Mouse (Mus musculus) liver, embryonic 12.5 days (tissue): ENCODE results near the gene Gm38655. TPM values are rescaled to one million over a fixed set of nuclear protein-coding genes. Genes with fewer than 3 reads are reported as not detected.
A peak's percentile ranks its signal among the peaks of the same experiment; 100 is the strongest.
"Not testable (repeated sequence)": the region's sequence is repeated elsewhere in the genome, so short reads cannot be mapped to it uniquely, and the experiment has no call there.

Source experiments
- ATAC-seq: fragments of 200-750 bp; cut with Nextera tagmentation; 2 replicates; pipeline ENCODE4 v1.8.0; 2017; ENCODE audit warnings: moderate number of reproducible peaks, mild to moderate bottlenecking, moderate library complexity
- H3K27ac ChIP-seq: fragments of 300-500 bp; sonication (generic); 2 replicates; pipeline ENCODE4 v1.5.1; 2016; ENCODE audit warnings: mild to moderate bottlenecking
- H3K27me3 ChIP-seq: fragments of 300-500 bp; sonication (generic); replicated peaks from 2 replicates; pipeline ENCODE4 v1.6.1; 2016; ENCODE audit warnings: mild to moderate bottlenecking, moderate library complexity
- H3K36me3 ChIP-seq: fragments of 300-500 bp; sonication (generic); 2 replicates; pipeline ENCODE4 v1.6.1; 2016; ENCODE audit warnings: mild to moderate bottlenecking, moderate library complexity
- H3K4me1 ChIP-seq: fragments of 300-500 bp; sonication (generic); 2 replicates; pipeline ENCODE4 v1.6.1; 2016
- H3K4me2 ChIP-seq: fragments of 300-500 bp; sonication (generic); 2 replicates; pipeline ENCODE4 v1.6.1; 2016; ENCODE audit warnings: mild to moderate bottlenecking, moderate library complexity
- H3K4me3 ChIP-seq: fragments of 300-500 bp; sonication (generic); 2 replicates; pipeline ENCODE4 v1.5.1; 2016; ENCODE audit warnings: mild to moderate bottlenecking, moderate library complexity
- H3K9ac ChIP-seq: fragments of 300-500 bp; sonication (generic); 2 replicates; pipeline ENCODE4 v1.6.1; 2016; ENCODE audit warnings: mild to moderate bottlenecking, moderate library complexity
- H3K9me3 ChIP-seq: fragments of 300-500 bp; sonication (generic); replicated peaks from 2 replicates; pipeline ENCODE4 v1.6.1; 2016; ENCODE audit warnings: mild to moderate bottlenecking, moderate library complexity
- WGBS: fragments of 180-500 bp; shearing (Covaris S2); methylation state at CpG from one replicate; pipeline ENCODE4 v1.1.7; 2016; ENCODE audit not compliant: insufficient replicate concordance; 5-methylcytosine and 5-hydroxymethylcytosine counted together
- polyA plus RNA-seq: library from polyadenylated mRNA; unstranded; fragments of >200 nt; fragmentation: Nextera tagmentation; extraction: Ambion mirVana; gene quantifications from 2 replicates; pipeline ENCODE4 v1.2.1, GENCODE M21; 2016

Gm38655 gene
- not detected in 2 replicates for polyA plus RNA-seq

DNA sequence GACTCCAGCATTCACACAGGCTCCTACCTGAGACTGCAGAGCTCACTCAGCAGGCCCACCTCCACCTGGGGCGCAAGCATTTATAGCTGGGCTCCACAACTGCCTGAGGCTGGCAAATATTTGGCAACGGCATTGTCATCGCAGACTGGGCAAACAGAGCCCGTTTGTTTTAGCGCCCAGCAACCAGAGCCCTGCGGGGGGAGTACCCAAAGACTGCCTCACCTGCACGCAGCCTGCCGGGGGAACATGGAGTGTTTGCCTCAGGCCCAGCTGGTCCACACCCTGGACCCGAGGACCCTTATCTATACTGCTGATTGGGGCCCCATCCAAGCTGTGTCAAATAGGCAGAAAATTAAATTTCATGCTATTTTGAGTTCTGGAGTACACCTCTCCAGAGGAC is at the start of gene Gm38655:
TSS of gene Gm38655 (minus strand) at position 61 of the 400 bp plus-strand sequence.
- peak within 1 kb of the TSS; percentile 38 for H3K4me2 ChIP-seq
- 48% methylated on average over 9 of the region's 9 CpGs for WGBS
- ATAC-seq = peak; percentile 40; the same call in 1 of the 2 replicates

DNA sequence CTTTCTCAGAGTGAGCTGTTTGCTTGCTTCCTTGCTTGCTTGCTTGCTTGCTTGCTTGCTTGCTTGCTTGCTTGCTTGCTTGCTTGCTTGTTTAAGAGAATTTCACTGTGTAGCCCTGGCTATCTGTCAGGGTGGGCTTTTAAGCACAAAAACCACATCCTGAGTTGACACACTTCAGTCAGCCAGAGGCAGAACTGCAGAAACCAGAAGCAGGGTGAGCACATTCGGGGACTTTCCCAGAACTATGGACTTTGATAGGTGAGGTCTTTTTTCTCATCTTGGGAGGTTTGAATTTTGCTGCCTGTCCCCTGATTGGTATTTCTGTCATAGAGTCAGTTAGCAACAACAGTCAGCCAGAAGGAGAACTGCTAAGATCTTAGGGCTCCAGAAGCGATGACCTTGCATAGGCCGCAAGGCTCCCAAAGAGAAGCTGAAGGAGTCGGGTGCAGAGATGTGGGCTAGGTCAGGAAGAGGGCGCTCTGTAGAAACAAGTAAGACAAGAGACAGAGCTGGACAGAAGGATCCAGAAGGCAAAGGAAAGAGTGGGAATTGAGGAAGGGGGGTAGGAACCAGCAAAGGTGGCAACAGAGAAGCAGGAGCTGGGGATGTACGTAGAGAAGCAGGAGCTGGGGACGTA is 49.4 kb upstream of the Gm38655 start:
- no peak for ATAC-seq
- Histone ChIP-seq H3K36me3 (peaks cover 40% of the 10 kb centered on the region), H3K27me3 (no peaks in the 10 kb centered on the region), H3K27ac (peak overlapping the region; percentile 99), H3K4me1 (peaks cover 74% of the 10 kb centered on the region), H3K4me2 (peak overlapping the region; percentile 89), H3K4me3 (peak overlapping the region; percentile 80), H3K9me3 (no peaks in the 10 kb centered on the region), H3K9ac (peak overlapping the region; percentile 89)
- WGBS = 56% methylated on average over 7 of the region's 7 CpGs

More for the DNA sequence above, at the start of gene Gm38655:
- Histone ChIP-seq H3K9me3 (no peaks in the 10 kb centered on the region), H3K9ac (peak within 1 kb of the TSS; percentile 19; the same call in 1 of the 2 replicates), H3K36me3 (no peaks in the 10 kb centered on the region), H3K27ac (no peak within 1 kb of the TSS), H3K27me3 (peaks cover 51% of the 10 kb centered on the region), H3K4me3 (no peak within 1 kb of the TSS), H3K4me1 (peaks cover 12% of the 10 kb centered on the region)

DNA sequence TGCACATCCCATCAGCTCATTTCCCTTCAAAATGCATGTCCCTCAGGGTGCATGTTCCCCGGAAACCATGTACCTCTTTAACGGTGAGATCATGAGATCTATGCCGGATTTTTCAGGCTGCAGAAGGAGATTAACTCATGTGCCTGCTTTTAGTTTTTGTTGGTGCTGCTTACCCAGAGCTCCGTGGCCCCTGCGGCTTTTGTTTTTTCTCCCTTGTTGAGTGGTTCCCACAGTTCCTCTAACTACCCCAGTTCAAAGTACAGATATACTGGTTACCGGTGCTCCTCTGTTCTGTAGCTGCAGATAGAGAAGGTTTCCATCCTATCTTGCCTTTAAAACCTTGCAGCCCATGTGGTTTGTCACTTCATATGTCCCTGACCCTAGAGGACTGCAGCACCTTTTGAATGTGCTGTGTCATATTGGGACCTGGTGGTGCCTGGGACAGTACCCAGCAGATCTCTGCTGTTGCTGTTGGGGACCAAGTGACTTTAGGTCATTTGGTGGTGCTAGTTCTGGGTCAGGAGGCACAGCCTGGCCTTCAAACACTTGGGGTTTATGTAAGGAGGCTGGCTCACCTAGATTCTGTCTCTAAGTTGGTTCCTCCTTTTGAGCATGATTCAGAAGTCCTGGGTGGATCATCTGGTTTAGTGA is 47.8 kb upstream of the Gm38655 start:
- ATAC-seq = peak; percentile 64
- 8% methylated on average over 6 of the region's 6 CpGs for WGBS
- peaks cover 69% of the 10 kb centered on the region for H3K4me1 ChIP-seq

DNA sequence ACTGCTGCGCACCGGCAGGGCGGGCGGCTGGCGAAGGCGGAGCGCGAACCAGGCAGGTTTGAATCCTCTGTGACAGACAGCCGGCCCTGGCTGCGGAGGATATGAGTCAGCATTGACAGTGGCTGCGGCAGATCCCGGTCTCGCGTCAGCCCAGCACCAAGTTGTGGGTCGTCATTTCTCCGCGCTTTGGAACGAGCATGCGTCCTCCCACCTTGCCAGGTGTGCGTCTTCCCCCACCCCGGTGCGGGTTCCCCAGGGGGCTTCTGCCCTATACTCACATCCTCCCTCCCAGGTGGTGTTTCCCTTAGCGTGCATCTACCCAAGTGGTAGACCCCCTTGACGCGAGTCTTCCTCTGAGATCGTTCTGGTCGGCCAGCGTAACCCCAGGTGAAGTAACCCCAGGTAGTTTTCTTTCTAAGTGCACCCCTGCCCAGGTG is 47.3 kb upstream of the Gm38655 start:
- WGBS = 3% methylated on average over 16 of the region's 28 CpGs
- ATAC-seq = peak; percentile 68
- H3K4me3 ChIP-seq = peak overlapping the region; percentile 80
- H3K9ac ChIP-seq = peak overlapping the region; percentile 89
- H3K9me3 ChIP-seq, H3K27me3 ChIP-seq: not testable (repeated sequence)
- H3K36me3 ChIP-seq = peaks cover 36% of the 10 kb centered on the region
- H3K4me2 ChIP-seq = peak overlapping the region; percentile 89
- H3K27ac ChIP-seq = peak overlapping the region; percentile 99
- H3K4me1 ChIP-seq = peaks cover 64% of the 10 kb centered on the region

More for the DNA sequence above, 47.8 kb upstream of the Gm38655 start:
- Histone ChIP-seq H3K27ac (peak overlapping the region; percentile 99), H3K9ac (peak overlapping the region; percentile 89), H3K27me3 (no peaks in the 10 kb centered on the region), H3K4me3 (peak overlapping the region; percentile 80), H3K4me2 (peak overlapping the region; percentile 89), H3K9me3 (no peaks in the 10 kb centered on the region), H3K36me3 (peaks cover 36% of the 10 kb centered on the region)

DNA sequence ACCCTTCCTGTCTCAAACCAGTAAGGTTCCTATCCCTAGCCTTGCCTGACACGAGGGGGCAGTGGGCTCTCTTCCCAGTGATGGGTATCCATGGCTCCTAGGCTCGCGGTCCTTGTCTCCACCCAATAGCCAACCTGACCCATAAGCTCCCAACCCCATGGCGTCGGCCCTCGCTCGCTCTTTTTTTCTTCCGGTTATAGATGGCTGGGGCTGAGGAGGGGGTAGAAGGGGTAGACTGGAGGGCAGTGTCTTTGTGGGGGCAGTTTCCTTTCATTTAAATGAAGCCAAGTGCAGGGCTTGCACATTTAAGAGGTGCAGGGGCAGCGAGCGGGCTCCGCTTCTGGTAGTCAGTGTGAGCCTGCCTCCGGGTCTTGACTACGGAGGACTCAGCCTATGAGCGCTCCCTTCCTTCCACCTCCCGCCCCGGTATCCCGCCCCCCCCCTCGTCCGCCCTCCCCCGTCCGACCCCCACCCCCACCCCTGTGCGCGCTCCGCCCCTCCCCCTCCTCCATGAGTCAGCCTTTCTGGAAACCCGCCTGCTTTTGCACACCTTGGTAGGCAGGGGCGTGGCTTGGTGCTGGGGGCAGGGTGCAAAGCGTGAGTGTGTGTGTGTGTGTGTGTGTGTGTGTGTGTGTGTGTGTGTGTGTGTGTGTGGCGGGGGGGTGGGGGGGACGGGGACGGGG is 46.7 kb upstream of the Gm38655 start:
- Histone ChIP-seq H3K36me3 (peaks cover 35% of the 10 kb centered on the region), H3K4me2 (peak overlapping the region; percentile 89), H3K9ac (peak overlapping the region; percentile 89), H3K27me3 (no peaks in the 10 kb centered on the region), H3K4me3 (peak overlapping the region; percentile 80), H3K9me3 (no peaks in the 10 kb centered on the region), H3K27ac (peak overlapping the region; percentile 99), H3K4me1 (peaks cover 58% of the 10 kb centered on the region)
- WGBS = under 1% methylated on average over 17 of the region's 30 CpGs
- peak; percentile 80 for ATAC-seq

DNA sequence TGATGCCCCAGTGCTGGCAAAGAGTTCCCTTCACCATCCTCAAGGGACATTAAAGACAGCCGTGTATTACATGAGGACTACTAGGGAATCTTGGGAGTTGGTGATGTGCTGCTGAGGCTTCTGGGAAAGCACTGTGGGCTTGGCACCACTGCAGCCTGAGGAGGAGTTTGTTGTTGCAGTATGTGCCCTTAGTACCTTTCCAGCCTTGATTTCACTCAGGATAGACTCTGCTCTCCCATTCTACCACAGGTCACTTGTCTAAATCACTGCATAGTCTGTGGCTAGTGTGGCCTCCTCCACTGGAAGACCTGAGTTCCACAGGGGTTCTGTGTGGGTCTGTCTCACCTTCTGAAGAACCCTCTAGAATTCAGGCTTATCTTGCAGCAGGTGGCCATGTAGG is 45.5 kb upstream of the Gm38655 start:
- H3K9me3 ChIP-seq = no peaks in the 10 kb centered on the region
- H3K9ac ChIP-seq = peak overlapping the region; percentile 89; the same call in 1 of the 2 replicates
- 79% methylated on average over 1 of the region's 1 CpGs for WGBS
- peaks cover 46% of the 10 kb centered on the region for H3K4me1 ChIP-seq
- H3K27me3 ChIP-seq = no peaks in the 10 kb centered on the region
- no peak for ATAC-seq
- H3K4me2 ChIP-seq = peak overlapping the region; percentile 89; the same call in 1 of the 2 replicates
- peak overlapping the region; percentile 99 for H3K27ac ChIP-seq
- H3K36me3 ChIP-seq = peaks cover 33% of the 10 kb centered on the region
- H3K4me3 ChIP-seq = no peak overlapping the region; the same call in 1 of the 2 replicates

DNA sequence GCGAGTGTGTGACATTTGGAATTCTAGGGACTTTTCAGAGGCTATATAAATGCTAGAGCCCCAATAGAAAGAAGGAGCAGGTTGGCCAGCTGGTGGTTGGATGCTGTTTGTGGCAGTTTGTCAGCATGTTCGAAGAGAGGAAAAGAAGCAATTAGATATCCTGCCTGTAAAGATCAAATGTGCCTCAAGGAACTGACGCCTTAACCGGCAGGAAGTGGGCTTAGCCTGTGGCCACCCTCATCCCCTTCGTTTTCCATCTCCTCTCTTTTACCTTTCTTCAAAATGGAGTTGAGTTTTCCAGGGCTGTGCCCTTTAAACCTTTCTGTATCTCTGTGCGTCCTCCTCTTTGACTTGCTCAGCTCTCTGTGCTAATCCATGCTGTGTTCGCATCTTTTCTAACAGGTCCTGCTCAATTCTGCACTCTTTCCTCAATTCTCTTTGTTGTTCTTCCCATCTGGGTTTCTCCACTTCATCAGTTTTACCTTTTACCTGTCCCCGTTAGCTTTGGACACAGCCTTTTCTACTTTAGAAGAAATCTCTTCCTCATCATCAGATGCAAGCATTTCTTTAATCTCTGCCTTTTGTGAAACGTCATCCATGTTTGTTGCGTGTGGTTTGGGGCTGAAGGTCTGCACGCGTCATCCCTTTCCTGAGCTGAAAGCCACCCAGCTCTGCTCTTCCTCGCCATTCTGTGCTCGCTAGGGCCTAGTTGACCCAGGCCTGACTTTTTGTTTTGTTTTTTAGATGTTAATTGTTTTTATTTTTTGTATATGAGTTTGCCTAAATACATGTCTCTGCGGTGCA is 44.4 kb upstream of the Gm38655 start:
- Histone ChIP-seq H3K36me3 (peaks cover 43% of the 10 kb centered on the region), H3K9ac (no peak overlapping the region), H3K27me3 (no peaks in the 10 kb centered on the region), H3K4me2 (no peak overlapping the region), H3K4me3 (no peak overlapping the region), H3K4me1 (peaks cover 36% of the 10 kb centered on the region), H3K9me3 (no peaks in the 10 kb centered on the region), H3K27ac (no peak overlapping the region; the same call in 1 of the 2 replicates)
- no peak for ATAC-seq
- 77% methylated on average over 15 of the region's 15 CpGs for WGBS

DNA sequence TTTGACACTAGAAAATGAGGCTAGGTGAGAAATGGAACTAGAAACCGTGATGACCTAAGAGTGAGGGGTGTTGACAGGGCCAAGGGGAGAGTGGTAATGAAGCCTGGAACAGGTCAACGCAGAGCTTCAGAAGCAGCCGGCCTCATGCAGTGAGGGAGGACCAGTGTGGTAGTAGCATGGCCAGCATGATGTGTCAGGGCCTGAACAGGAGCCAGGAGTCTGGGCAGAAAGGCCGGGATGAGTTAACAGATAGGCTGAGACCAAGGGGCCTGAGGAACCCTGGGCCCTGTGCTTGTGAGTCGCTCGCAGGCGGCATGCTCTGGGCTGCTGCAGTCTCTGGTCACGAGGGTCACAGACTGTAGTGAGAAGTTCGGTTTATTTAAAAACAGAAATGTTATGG is 43.7 kb upstream of the Gm38655 start:
- H3K9ac ChIP-seq = no peak overlapping the region
- ATAC-seq = no peak
- no peak overlapping the region for H3K4me3 ChIP-seq
- H3K9me3 ChIP-seq = no peaks in the 10 kb centered on the region
- H3K4me1 ChIP-seq = peaks cover 28% of the 10 kb centered on the region
- no peak overlapping the region for H3K4me2 ChIP-seq
- H3K27ac ChIP-seq = no peak overlapping the region
- 84% methylated on average over 9 of the region's 9 CpGs for WGBS
- peaks cover 51% of the 10 kb centered on the region for H3K36me3 ChIP-seq
- no peaks in the 10 kb centered on the region for H3K27me3 ChIP-seq

DNA sequence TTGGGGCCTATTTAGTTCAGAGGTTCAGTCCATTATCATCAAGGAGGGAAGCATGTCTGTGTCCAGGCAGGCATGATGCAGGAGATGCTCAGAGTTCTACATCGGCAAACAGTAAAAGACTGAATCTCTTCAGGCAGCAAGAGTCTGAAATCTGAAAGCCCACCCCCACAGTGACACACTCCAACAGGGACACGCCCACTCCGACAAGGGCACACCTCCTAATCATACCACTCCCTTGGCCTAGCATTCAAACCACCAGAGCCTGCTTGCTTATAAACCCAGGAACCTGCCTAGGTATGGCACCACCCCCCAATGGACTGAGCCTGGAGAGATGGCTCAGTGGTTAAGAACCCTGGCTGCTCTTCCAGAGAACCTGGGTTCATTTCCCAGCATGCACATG is 40.2 kb upstream of the Gm38655 start:
- Histone ChIP-seq H3K4me1 (peaks cover 6% of the 10 kb centered on the region; the same call in 1 of the 2 replicates), H3K9me3 (no peaks in the 10 kb centered on the region), H3K9ac (no peak overlapping the region), H3K27me3 (no peaks in the 10 kb centered on the region), H3K4me2 (no peak overlapping the region), H3K36me3 (peaks cover 82% of the 10 kb centered on the region), H3K27ac (no peak overlapping the region), H3K4me3 (no peak overlapping the region)
- WGBS = 76% methylated on average over 3 of the region's 3 CpGs
- no peak for ATAC-seq

DNA sequence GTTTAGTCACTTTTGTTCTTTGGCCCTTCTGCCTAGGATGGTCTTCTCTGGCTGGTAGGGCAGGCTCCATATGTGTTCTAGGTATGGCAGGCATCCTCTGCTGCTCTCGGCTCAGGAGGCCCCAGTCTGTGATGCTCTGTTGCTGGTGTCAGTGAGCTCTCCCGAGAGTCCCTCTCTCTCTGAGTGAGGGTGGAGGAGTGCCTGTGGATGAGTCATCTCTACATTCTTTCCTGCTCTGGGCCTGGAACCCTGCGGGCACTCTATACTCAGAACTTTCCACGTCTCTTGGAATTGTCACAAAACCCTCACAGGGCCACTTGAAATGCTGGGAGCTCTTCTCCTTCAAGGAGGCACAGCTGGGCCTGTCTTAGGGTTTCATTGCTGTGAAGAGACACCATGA is 36.4 kb upstream of the Gm38655 start:
- ATAC-seq = no peak
- H3K27ac ChIP-seq = no peak overlapping the region
- no peak overlapping the region for H3K4me3 ChIP-seq
- peaks cover 95% of the 10 kb centered on the region for H3K36me3 ChIP-seq
- no peaks in the 10 kb centered on the region for H3K27me3 ChIP-seq
- no peak overlapping the region for H3K9ac ChIP-seq
- H3K4me1 ChIP-seq = no peaks in the 10 kb centered on the region
- H3K4me2 ChIP-seq = no peak overlapping the region
- H3K9me3 ChIP-seq = no peaks in the 10 kb centered on the region
- 71% methylated on average over 4 of the region's 4 CpGs for WGBS

DNA sequence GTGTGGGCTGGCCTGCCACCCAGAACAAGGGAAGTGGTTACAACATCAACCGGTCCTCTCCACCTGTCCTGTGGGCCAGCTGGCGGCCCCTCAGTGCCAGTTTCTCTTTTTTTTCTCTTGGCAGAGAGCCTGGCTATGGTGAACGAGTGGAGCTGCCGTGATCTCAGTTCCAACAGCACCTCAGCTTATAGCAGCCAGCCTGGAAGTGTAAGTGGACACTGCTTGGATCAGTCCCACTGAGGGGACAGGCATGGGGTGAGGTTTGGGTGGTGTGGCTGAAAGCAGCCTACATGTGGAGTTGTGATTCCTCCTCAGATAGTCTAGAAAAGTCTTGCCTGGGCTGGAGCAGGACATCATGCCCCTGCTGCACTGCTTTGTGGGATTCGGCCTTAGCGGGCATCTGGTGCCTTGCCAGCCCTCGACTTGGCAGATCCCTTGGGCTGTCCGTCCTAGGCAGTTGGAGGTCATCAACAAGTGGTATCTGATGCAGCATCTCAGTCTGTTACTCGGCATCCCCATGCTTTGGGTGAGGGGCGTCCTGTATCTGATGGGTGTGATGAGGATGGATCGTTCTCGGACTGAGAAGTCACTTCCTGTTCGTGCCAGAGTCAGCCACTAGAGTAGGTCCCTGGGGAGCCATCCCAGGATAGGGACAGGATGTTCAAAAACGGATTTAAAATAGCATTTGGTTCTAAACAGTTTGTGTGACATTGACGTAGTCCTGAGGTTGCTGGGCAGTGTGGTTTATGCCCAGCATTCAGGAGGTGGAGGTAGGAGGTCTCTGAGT is 35.6 kb upstream of the Gm38655 start:
- peaks cover 95% of the 10 kb centered on the region for H3K36me3 ChIP-seq

More for the DNA sequence above, 35.6 kb upstream of the Gm38655 start:
- H3K4me1 ChIP-seq = no peaks in the 10 kb centered on the region
- no peak overlapping the region for H3K4me3 ChIP-seq
- H3K4me2 ChIP-seq = no peak overlapping the region
- no peak overlapping the region for H3K9ac ChIP-seq
- H3K9me3 ChIP-seq = no peaks in the 10 kb centered on the region
- no peak for ATAC-seq
- H3K27me3 ChIP-seq = no peaks in the 10 kb centered on the region
- no peak overlapping the region for H3K27ac ChIP-seq
- WGBS = 80% methylated on average over 15 of the region's 15 CpGs
